Mouse (Mus musculus) fat pad, adult 2 months (tissue): ENCODE measurements around the gene March5.
"Not testable (repeated sequence)": the region's sequence is repeated elsewhere in the genome, so short reads cannot be mapped to it uniquely, and the experiment has no call there.

Experiments
- DNase-seq: peaks from one replicate; pipeline ENCODE4 v3.0.0-alpha.2; 2011; ENCODE audit warnings: low read depth, low spot score; ENCODE audit errors: extremely low read depth

The March5 gene

DNA sequence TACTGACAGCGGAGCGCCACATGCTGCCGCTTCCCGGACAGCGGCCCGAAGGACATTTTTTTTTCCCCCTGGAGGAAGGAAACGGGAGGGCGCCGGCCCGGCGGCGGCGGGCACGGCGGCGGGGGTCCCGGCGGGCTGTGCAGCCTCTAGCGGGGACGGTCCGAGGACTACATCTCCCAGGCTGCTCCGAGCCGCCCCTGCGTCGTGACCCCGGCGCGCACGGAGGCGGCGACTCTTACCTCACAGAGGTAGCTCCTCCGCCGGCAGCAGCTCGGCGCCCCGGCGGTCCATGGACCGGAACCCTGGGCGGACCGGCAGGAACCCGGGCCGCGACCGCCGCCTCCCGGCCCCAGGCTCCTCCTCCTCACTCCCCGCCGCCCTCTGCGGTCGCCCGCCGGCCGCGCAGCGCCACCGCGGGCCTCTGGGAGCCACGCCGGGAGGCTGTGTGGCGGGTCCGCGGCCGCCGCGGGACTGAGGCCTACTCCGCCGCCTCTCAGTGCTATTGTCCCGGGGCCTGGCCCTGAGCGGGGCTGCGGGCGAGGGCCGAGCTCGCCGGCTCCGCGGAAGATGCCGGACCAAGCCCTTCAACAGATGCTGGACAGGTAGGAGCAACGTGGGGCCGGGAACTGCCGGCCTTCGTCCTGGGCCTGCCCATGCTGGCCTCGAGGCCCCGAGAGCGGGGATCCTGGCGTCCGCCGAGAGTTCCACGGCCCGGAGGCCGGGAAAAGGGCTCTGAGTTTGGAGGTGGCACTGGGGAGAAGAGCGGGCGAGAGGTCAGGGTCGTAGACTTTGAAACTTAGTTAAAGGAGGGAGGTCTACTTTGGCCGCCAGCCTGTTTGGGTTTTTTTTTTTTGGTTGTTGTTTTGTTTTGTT lies at the start of gene March5:
Gene March5 (plus strand): TSS at position 241 of the 873 bp plus-strand sequence.
- DNase-seq = no peak

DNA sequence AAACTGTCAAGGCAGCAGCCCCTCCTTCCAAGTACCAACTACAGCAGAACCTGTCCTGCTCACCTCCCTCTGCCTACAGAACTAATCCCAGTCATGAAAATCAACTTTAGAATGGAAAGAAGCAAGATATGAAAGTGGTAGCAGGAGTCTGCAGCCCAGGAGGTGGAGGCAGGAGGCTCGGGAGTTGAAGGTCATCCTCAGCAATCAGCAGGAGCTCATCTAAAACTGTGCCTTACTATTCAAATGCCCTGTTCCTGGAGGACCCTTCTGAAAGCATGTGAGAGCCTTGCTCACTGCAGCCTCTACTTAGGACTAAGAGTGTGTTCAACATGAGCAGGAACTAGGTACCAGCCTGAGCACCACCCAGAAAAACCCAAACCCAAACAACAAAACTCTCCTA lies 35.2 kb upstream of the March5 start:
- no peak for DNase-seq

DNA sequence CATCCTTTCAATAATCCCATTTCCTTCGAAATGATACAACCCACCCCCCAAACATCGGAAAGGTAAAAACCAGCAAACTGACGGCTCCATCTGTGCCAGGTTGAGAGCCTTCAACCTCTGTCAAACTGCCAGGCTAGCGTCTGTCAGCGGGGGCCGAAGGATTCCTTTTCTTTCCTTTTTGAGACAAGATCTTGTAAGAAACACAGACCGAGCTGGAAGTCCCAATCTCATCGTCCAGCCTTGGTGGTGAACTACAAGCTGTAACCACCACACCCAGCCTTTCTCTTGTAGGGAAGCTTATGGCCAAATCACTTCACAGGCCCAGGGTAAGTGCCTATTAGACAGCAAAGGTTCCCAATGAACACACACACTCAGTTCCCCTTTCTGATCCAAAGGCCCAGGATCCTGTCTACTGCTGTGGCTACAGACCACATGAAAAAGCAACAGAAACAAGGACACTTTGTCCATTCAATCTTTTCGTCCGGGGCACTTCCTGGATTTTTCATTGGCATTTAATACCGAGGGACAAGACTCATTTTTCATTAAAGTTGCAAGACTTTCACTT lies 34.7 kb upstream of the March5 start:
- DNase-seq = no peak

DNA sequence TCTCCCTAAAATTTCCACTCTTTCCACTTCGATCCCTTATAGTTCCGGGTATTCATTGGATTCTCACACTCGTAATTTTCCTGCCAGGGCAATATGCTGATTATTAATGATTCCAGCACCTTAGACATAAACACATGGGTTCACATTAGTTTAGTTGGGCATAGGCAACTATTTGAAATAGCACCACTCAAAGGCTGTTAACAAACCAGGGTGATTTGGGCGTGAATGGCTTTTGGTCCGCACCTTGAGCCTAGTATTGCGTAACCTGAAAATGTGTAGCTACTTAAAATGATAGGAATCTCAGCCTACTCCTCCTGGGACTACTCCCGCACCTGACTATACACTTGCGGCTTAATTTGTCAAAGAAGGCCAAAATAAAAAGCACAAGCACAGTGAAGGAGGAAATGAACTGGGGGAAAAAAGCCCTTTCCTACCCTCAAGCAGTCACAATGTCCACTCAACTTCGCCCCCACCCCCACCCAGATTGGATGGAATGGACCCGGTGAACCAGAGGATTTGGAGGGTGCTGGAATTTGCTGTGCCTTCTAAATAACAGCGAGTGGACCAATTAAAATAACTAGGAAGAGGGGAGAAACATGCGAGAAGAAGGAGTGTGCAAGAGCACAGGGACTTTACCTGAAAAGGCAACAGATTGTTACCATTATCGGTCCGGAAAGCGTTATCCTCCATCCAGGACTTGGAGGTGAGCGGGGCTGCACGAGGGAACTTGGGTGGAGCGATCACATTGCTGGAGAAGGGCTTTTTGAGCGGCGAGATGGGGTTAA lies 33.8 kb upstream of the March5 start:
- peak; percentile 54 for DNase-seq

DNA sequence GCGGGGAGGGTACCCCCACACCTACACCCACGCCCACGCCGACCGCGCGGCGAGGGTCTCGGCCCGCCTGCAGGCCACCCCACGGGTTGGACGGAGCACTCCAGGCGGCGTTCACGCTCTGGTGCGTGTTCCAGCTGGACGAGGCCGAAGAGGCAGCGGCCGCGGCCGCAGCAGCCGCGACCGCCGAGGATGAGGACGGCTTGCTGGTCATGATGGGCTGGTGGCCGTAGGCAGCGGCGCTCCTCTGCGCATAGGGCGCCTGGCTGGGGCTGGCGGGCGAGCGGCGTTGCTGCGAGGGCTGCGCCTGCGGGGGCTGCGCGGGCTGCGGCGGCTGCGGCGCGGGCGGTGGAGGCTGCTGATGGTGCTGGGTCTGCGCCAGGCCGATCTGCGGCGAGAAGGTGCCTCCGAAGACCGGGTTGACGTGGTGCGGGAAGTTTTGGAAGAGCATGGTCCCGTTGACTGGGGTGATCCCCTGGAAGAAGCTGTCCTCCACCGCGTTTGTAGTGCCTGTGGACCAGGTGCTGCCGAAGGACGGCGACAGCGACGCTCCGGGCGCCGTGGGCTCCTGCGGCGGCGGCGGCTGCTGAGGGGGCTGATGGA lies 33.1 kb upstream of the March5 start:
- DNase-seq = no peak

DNA sequence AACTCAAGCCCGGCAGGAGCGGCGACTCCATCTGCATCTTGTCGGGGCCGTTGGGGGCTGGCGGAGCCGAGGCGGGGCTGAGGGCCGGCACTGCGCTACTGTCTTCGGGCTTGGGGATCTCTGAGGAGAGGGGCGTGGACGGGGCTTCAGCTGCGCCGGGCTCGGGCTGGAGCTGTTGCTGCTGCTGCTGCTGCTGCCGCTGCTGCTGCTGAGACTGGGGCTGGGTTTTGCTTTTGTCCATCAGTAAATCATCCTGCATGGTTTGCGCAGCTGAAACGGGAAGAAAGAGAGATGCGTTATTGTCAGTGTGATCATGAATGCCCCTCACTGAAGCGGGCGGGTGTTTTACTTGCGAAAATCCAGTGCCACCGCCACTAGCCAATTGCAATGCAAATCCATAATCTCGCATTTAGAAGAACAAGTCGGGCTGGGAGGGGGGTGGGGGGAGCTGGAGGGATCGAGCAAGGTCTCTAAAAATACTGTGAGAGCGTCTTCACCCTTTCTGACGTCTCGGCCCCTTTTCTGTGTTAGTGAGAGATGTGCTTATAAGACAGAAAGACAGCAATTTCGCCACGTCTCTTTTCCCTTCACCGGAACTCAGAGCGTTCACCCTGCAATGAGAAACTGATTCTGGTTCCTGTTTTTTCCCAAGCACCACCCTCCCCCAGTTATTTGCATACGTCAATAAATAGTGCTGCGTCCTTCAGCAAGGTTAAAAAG lies 32.5 kb upstream of the March5 start:
- DNase-seq = no peak

DNA sequence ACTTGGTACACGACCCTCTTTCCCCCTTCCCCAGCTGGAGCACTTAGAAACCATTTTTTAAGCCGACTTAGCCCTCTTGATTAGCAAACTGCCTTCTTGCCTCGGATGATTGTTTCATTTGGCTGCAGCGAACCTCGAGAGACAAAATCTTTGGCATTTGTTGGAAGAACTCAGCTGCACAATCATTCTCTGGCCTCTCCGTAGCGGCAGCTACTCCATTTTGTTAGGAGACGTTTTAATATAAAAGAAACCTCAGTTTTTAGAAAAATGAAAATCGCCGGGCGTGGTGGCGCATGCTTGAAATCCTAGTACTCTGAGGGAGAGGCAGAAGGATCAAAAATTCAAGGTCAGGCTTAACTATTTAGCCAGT lies 31.9 kb upstream of the March5 start:
- DNase-seq = peak; percentile 21

DNA sequence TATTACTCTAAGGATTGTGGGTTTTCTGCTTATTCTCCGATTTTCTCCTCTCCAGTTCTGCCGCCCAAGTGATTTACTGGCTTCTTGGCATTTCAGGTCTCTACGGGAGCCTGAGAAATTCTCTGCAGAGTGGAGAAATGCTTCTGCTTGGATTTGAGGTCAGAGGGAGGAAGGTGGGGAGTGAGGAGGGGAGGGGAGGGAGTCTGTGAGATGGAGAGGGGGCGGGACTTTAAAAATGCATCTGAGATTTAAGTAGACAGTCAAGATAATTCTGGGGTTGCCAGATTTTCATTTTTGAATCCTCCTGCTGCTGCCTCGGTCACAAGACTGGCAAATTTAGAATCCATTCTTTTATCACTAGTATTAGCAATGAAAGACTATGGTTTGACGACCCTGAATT lies 31.4 kb upstream of the March5 start:
- no peak for DNase-seq

DNA sequence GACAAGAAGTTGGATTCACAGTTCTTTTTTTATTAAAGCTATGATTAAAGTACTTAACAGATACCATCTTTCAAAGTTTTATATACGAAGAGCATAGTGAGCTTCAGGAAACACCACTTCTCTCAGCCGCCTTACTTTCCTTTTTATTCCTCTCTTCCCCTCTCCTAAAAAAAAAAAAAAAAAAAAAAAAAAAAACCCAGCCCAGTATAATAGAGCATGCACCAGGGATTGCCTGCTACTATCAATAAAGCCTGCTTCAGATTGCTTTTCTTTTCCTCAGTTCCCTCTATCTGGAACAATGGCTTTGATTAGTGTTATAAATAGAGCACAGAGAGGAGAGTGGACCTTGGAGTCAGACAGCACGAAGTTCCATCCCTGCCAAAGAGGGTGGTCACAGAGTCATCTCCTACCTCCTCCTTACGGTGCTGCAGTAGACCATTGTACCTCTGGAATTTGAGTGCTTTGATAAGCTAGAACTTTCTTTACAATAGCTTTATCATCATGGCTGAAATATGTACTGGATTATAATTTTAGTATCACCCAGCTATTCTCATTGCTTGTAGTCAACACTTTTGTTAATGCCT lies 30.4 kb upstream of the March5 start:
- DNase-seq = no peak

DNA sequence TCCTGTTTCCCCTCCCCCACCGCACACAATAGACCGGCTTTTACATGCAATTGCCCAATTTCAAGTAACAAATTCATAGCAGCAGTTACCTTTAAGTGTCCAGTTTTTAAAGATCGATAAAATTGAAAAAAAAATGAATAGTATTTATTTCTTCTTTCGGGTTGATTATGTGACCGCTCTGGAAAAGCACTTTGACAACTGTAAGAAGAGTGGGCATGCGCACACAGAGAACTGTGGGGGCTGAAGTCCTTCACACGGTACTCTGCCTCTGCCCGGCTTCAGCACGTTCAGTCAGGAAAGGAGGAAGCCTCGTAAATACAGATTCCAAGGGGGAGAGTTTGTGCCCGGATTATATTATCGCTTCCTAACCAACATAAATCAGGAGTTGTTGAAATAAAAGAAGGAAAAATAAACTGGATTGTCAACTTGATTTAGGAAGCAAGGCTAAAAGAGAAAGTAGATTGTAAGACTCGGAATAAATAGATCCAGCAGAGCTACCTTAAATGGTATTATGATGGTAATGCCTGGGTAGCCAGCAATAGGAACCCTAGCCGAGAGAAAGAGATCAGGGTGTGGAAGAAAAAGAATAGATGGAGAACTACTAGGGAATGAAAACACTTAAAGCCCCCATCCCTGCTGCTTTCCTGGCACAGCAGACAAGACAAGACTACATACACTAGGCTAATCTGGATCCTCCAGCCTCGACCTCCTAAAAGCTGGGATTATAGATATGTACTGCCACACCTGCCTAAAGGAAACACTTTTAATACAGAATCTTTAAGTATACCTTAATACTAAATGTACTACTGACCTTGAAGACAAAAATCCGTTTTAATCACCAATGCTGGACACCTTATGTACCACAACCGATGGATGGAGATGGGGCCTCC lies 29.3 kb upstream of the March5 start:
- DNase-seq = no peak

DNA sequence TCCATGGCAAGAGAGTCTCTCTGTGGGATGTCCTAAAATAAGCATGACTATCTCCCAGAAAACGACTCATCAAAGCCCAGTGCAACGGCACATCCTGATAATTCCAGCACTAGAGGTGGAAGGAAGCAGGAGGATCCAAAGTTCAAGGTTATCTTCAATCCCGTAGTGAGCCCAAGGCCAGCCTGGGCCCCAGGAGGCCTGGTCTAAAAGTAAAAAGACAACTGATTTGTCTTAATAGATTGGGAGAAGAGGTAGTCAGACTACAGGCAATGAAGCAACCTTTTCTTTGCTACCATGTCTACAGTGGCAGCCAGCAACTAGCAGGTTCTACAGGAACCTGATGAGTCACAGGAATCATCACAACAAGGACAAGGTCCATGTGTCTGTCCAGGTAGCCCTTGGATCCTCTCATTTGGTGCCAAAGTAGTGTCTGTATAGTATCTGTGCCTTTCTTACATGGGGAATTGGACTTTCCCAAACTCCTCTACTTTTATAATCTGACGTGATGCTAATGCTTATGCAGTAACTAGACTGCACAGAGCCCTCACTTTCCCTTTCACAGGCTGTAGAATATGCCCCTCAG lies 18.9 kb upstream of the March5 start:
- no peak for DNase-seq

DNA sequence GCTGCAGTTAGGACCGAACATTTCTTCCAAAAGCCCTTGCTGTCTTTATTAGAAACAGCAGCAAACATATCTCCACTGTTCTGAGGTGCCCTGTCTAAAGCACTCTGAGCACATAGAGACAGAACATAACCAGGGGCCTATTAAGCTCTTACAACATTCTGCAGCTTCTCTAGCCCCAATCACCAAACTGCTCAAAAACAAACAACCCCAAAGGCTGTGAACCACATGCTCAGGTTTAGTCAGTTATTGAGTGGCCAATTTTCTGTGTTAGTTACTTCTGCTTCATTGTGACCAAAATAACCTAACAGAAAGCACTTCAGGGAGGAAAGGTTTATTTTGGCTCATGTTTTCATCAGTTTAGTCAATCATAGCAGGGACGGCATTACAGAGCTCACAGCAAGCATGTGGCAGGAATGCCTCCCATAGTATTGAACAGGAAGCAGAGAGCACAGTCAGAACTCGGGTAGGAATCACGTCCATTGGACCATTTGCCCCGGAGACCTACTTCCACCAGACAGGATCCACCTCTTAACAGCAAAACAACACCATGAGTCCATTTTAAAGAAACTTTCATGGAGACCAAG lies 14.8 kb upstream of the March5 start:
- DNase-seq = no peak

DNA sequence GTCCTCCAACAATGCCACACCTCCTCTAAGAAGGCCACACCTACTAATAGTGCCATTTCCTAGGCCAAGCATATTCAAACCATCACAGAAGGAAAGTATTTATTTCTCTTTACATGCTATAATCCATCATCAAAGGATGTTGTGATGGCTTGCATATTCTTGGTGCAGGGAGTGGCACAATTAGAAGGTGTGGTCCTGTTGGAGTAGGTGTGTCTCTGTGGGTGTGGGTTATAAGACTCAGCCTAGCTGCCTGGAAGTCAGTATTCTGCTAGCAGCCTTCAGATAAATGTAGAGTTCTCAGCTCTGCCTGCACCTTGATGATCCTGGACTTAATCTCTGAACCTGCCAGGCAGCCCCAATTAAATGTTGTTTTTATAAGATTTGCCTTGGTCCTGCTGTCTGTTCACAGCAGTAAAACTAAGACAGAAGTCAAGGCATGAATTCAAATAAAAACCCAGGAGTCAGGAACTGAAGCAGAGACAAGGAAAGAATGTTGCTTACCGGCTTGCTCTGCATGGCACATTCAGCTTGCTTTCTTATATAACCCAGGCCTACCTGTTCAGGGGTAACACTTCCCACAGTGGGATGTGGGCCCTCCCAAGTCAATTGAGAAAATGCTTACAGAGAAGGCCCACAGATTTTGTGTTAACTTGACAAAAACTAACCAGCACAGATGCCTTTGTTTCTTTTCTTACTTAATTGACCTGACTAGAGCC lies 9.0 kb upstream of the March5 start:
- DNase-seq = no peak

DNA sequence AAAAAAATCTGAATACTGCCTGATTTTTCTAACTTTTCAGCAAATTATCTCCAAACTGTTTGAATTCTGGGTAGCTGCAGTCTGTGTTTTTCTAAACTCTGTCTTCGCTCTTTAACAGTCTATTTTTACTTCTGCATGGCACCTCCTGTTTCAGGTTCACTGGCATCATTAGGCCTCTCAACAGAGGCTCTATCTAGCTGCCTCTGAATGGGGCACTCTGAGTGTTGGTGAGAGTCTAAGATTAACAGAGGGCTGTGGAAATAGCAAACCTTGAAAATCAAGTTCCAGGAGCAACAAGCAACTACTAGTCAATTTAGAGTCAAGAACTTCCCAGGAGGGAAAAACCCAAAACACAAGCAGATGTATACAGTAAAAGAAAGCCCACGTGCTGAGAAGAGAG lies 7.5 kb upstream of the March5 start:
- no peak for DNase-seq

DNA sequence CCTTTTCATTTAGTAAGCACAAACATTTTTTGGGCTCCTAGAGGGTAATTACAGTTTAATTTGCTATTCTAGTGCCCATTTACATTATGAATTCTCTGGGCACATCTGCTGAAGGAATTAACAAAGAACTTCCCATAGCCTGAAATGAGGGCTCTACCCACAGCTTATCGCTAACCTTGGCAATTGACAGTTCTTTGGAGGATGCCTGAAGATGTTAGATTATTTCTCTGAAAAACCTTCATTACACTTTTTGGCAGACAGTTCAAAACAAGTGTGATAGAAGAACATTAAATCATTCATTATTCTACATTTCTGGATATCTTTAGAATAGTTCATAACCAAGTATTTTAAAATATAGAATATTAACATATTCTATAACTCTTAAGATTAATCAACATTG lies 4.0 kb upstream of the March5 start:
- no peak for DNase-seq

DNA sequence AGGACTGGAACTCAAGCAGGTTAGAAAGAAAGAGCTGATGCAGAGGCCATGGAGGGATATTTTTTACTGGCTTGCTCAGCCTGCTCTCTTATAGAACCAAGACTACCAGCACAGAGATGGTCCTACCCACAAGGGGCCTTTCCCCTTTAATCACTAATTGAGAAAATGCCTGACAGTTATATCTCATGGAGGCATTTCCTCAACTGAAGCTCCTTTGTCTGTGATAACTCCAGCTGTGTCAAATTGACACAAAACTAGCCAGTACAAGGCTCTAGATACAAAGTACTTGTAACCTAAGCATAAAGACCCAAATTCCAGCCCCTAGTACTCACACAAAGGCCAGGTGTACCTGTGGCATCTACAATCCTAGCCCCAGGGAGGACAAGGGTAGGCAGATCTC lies 2.2 kb upstream of the March5 start:
- not testable (repeated sequence) for DNase-seq

DNA sequence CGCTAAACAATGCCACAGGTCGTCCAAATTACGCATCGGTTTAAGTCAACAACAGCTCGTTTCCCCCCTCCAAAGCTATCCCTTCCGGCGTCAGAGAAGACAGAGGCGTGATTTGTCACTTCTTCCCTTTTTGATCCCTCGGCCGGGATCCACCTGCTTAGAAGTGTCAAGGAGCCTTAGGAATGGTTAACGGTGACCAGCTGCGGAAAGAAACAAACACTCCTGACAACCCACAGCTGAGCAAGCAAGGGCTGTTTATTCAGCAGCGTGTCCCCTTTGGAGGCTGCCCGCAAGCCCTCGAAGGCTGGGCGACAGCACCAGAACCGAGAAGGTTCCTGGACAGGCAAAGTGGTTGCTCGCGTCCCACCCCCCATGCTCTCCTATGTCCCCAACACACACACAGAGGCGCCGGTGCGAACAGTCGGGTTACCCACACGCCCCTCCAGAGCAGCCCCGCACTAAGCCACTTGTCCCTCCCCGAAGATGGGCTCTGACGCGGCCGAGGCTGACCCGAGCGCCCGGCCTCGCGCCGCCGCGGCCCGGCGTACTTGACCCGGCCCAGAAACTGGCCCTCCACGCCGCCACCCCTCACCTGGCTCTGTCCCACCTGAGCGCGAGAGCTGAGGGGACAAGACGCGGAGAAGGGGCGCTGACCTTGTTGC lies 571 bp upstream of the March5 start:
- no peak for DNase-seq
